Mouse (Mus musculus): ENCODE measurements around the gene Plch1.

DNA sequence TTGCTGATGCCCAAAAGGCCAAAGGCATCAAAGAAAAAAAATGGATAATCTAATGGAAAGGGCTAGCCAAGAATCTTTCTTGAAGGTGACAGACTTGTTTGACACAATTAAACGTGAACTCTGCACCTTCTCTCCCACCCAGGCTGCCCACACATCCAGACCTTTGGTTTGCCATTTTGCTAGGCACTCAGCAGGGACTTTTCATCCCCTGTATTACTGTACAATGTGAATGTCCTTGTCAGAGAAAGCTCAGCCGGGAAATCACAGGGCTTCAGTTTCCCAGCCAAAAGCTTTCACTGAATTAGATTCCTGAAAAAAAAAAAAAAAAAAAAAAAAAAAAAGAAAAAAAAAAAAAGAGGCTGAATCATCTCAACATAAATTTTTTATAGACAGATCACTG is 34.2 kb downstream of the Plch1 start:
- TF ChIP-seq EP300 (IDR thresholded peaks at IDR 0.05; ENCODE audit: insufficient read depth, low read depth, low read length) (no peak), CTCF (IDR thresholded peaks at IDR 0.05) (no peak)

All from heart, adult 2 months (tissue).